Mouse (Mus musculus) ES-Bruce4 (cell line): ENCODE results near the gene Marveld2. TPM values are rescaled to one million over a fixed set of nuclear protein-coding genes. Genes with fewer than 3 reads are reported as not detected.

ENCODE experiments used
- H3K27ac ChIP-seq: 2 replicates; pipeline ENCODE4 v1.5.1; 2012; ENCODE audit warnings: low read length, inconsistent platforms; ENCODE audit not compliant: insufficient read depth
- H3K27me3 ChIP-seq: 2 replicates; pipeline ENCODE4 v1.6.1; 2012; ENCODE audit warnings: mild to moderate bottlenecking, low read length, inconsistent platforms; ENCODE audit not compliant: control insufficient read depth, poor library complexity, insufficient read depth, severe bottlenecking
- H3K36me3 ChIP-seq: 2 replicates; pipeline ENCODE4 v1.6.1; 2012; ENCODE audit warnings: inconsistent platforms, mild to moderate bottlenecking, low read length, moderate library complexity; ENCODE audit not compliant: control insufficient read depth, poor library complexity, insufficient read depth, severe bottlenecking
- H3K4me1 ChIP-seq: one replicate; pipeline ENCODE4 v1.8.1; 2011; ENCODE audit warnings: low read length; ENCODE audit not compliant: control insufficient read depth, insufficient read depth
- H3K4me3 ChIP-seq: 2 replicates; pipeline ENCODE4 v1.5.1; 2011; ENCODE audit warnings: low read depth, mild to moderate bottlenecking, low read length
- H3K9ac ChIP-seq: 2 replicates; pipeline ENCODE4 v1.6.1; 2012; ENCODE audit warnings: low read depth, mild to moderate bottlenecking, inconsistent platforms; ENCODE audit not compliant: poor library complexity, severe bottlenecking
- H3K9me3 ChIP-seq: replicated peaks from 2 replicates; pipeline ENCODE4 v1.6.1; 2012; ENCODE audit warnings: mild to moderate bottlenecking, low read length, inconsistent platforms; ENCODE audit not compliant: control insufficient read depth, poor library complexity, insufficient read depth, severe bottlenecking
- CTCF ChIP-seq: IDR thresholded peaks from one replicate; pipeline ENCODE4 v1.8.1; 2011; ENCODE audit warnings: low read depth, low read length
- EP300 ChIP-seq: IDR thresholded peaks from 2 replicates; pipeline ENCODE4 v1.6.1; 2011; ENCODE audit warnings: low read depth, low read length; ENCODE audit not compliant: insufficient read depth
- POLR2A ChIP-seq: IDR thresholded peaks from one replicate; pipeline ENCODE4 v1.8.1; 2011; ENCODE audit warnings: low read length; ENCODE audit not compliant: insufficient read depth
- polyA plus RNA-seq: library from polyadenylated mRNA; stranded (reverse); fragments of >200 nt; gene quantifications from 2 replicates; pipeline ENCODE4 v1.2.4, GENCODE M21; 2011; ENCODE audit warnings: low read depth; ENCODE audit not compliant: missing spikeins, insufficient read depth, insufficient read length

The Marveld2 gene
- polyA plus RNA-seq, 1 experiment, result 14.2 TPM

- Histone ChIP-seq H3K36me3 (no peaks in the 10 kb centered on the region), H3K9me3 (no peaks in the 10 kb centered on the region), H3K4me3 (no peak overlapping the region; the same call in 1 of the 2 replicates), H3K4me1 (no peaks in the 10 kb centered on the region), H3K27me3 (no peaks in the 10 kb centered on the region), H3K27ac (no peak overlapping the region), H3K9ac (no peak overlapping the region)
- no peak for TF ChIP-seq CTCF
- TF ChIP-seq POLR2A, result no peak
- no peak for TF ChIP-seq EP300
Observed at GRCm38 (mm10) chr13:100612251-100612650, 4.5 kb downstream of the Marveld2 start.

GRCm38 (mm10) chr13:100611266-100611665 is 5.5 kb downstream of the Marveld2 start:
- Histone ChIP-seq H3K36me3 (no peaks in the 10 kb centered on the region), H3K4me1 (no peaks in the 10 kb centered on the region), H3K9me3 (no peaks in the 10 kb centered on the region), H3K9ac (no peak overlapping the region), H3K4me3 (no peak overlapping the region), H3K27ac (no peak overlapping the region), H3K27me3 (no peaks in the 10 kb centered on the region)
- TF ChIP-seq POLR2A (no peak), CTCF (no peak), EP300 (no peak)

- H3K9me3 ChIP-seq, result no peaks in the 10 kb centered on the region
- H3K27me3 ChIP-seq, result no peaks in the 10 kb centered on the region
- H3K36me3 ChIP-seq, result no peaks in the 10 kb centered on the region
- no peak overlapping the region for H3K4me3 ChIP-seq
- no peaks in the 10 kb centered on the region for H3K4me1 ChIP-seq
- H3K27ac ChIP-seq, result no peak overlapping the region
- no peak overlapping the region for H3K9ac ChIP-seq
- TF ChIP-seq EP300 (no peak), POLR2A (no peak), CTCF (peak; percentile 44)
Observed at GRCm38 (mm10) chr13:100607756-100608155, 9.0 kb downstream of the Marveld2 start.

- Histone ChIP-seq H3K36me3 (no peaks in the 10 kb centered on the region), H3K27ac (no peak overlapping the region), H3K9ac (no peak overlapping the region), H3K4me3 (no peak overlapping the region), H3K9me3 (no peaks in the 10 kb centered on the region), H3K27me3 (no peaks in the 10 kb centered on the region), H3K4me1 (peaks cover 2% of the 10 kb centered on the region)
- TF ChIP-seq CTCF, result no peak
- TF ChIP-seq EP300, result no peak
- TF ChIP-seq POLR2A, result no peak
Observed at GRCm38 (mm10) chr13:100605845-100606244, 10.9 kb downstream of the Marveld2 start.

- Histone ChIP-seq H3K27ac (no peak overlapping the region), H3K9me3 (no peaks in the 10 kb centered on the region), H3K27me3 (no peaks in the 10 kb centered on the region), H3K4me1 (peaks cover 2% of the 10 kb centered on the region), H3K4me3 (no peak overlapping the region), H3K36me3 (no peaks in the 10 kb centered on the region), H3K9ac (no peak overlapping the region)
- TF ChIP-seq CTCF (no peak), POLR2A (no peak), EP300 (no peak)
Observed at GRCm38 (mm10) chr13:100603738-100604095, 13.1 kb downstream of the Marveld2 start.

DNA sequence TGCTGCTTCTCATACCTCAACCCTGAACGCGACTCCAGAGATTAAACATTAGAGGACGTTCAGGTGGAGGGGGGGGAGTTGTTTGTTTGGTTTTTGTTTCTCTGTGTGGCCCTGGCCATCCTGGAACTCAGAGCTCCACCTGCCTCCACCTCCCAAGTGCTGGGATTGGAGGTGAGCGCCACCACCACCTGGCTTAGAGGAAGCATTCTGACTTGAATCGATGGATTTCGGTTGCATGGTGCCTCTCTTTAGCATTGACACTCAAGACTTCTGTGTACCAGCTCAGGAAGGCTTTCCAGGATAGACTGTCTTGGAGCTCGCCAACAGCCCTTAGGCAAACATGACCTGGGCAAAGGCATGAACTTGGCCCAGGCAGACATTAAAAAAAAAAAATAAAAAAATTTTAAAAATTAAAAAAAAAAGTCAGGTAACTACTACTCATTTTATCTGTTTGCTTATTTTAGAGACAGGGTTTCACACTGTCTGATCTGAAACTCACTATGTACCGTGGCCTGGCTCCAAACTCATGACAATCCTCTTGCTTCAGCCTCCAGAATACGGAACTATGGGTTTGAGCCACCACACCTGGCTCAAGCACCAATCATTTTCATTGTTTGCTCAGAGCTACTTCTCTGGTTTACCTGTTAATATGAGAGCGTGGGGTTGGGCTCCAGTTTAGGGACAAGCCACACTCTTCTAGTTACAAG is 13.6 kb downstream of the Marveld2 start:
- H3K9me3 ChIP-seq, result no peaks in the 10 kb centered on the region
- no peak overlapping the region for H3K4me3 ChIP-seq

More for the DNA sequence above, 13.6 kb downstream of the Marveld2 start:
- H3K27ac ChIP-seq, result no peak overlapping the region
- TF ChIP-seq POLR2A, result no peak
- no peak for TF ChIP-seq CTCF
- no peak for TF ChIP-seq EP300
- H3K9ac ChIP-seq, result no peak overlapping the region
- H3K4me1 ChIP-seq, result peaks cover 2% of the 10 kb centered on the region
- H3K36me3 ChIP-seq, result no peaks in the 10 kb centered on the region
- H3K27me3 ChIP-seq, result no peaks in the 10 kb centered on the region
